Mouse (Mus musculus) myocyte (in vitro differentiated cells): Measurements from ENCODE around the gene Mylk3. TPM values are rescaled to one million over a fixed set of nuclear protein-coding genes. Genes with fewer than 3 reads are reported as not detected.

ENCODE experiments used
- H3K27me3 ChIP-seq: one replicate; pipeline ENCODE4 v1.6.1; 2011; ENCODE audit not compliant: control insufficient read depth, insufficient read depth, insufficient read length
- H3K36me3 ChIP-seq: one replicate; pipeline ENCODE4 v1.6.1; 2011; ENCODE audit not compliant: control insufficient read depth, insufficient read depth
- H3K4me2 ChIP-seq: one replicate; pipeline ENCODE4 v1.6.1; 2011; ENCODE audit warnings: low read depth, control low read depth
- H3K4me3 ChIP-seq: one replicate; pipeline ENCODE4 v1.5.1; 2011; ENCODE audit warnings: mild to moderate bottlenecking, control low read depth, moderate library complexity
- H3K79me2 ChIP-seq: one replicate; pipeline ENCODE4 v1.6.1; 2011; ENCODE audit not compliant: control insufficient read depth, insufficient read depth
- H3ac ChIP-seq: one replicate; pipeline ENCODE4 v1.6.1; 2011; ENCODE audit not compliant: control insufficient read depth, insufficient read length
- CEBPB ChIP-seq: IDR thresholded peaks from 2 replicates; pipeline ENCODE4 v1.6.1; 2011; ENCODE audit warnings: mild to moderate bottlenecking, moderate library complexity; ENCODE audit not compliant: poor library complexity, insufficient read depth, severe bottlenecking
- E2F4 ChIP-seq: IDR thresholded peaks from one replicate; pipeline ENCODE4 v1.6.1; 2011; ENCODE audit warnings: mild to moderate bottlenecking, control low read depth, moderate library complexity; ENCODE audit not compliant: insufficient read depth
- MAX ChIP-seq: IDR thresholded peaks from one replicate; pipeline ENCODE4 v1.6.1; 2011; ENCODE audit warnings: low read depth, mild to moderate bottlenecking, control low read depth
- MYOD1 ChIP-seq, 3 experiments: IDR thresholded peaks; one replicate each; pipeline ENCODE4 v1.6.1; 2011; ENCODE audit warnings: control low read depth in 2 of 3, low read depth in 2 of 3, mild to moderate bottlenecking in 2 of 3, moderate library complexity in 1 of 3; ENCODE audit not compliant: insufficient read length in 2 of 3, control insufficient read depth in 1 of 3
- MYOG ChIP-seq, 3 experiments: IDR thresholded peaks; one replicate each; pipeline ENCODE4 v1.6.1; 2011; ENCODE audit warnings: control low read depth in 2 of 3, low read depth in 2 of 3, mild to moderate bottlenecking in 2 of 3; ENCODE audit not compliant: insufficient read length in 2 of 3, control insufficient read depth in 1 of 3, insufficient read depth in 1 of 3
- POLR2A ChIP-seq: IDR thresholded peaks from one replicate; pipeline ENCODE4 v1.6.1; 2011; ENCODE audit warnings: low read depth, mild to moderate bottlenecking, control low read depth, moderate library complexity; ENCODE audit not compliant: insufficient read length
- POLR2AphosphoS2 ChIP-seq: IDR thresholded peaks from one replicate; pipeline ENCODE4 v1.6.1; 2011; ENCODE audit warnings: low read depth, control low read depth; ENCODE audit not compliant: insufficient read length
- REST ChIP-seq: IDR thresholded peaks from one replicate; pipeline ENCODE4 v1.6.1; 2011; ENCODE audit warnings: mild to moderate bottlenecking, control low read depth, moderate library complexity; ENCODE audit not compliant: insufficient read depth, insufficient read length
- SRF ChIP-seq: IDR thresholded peaks from one replicate; pipeline ENCODE4 v1.6.1; 2011; ENCODE audit warnings: low read depth; ENCODE audit not compliant: control insufficient read depth, insufficient read length
- TCF12 ChIP-seq: IDR thresholded peaks from one replicate; pipeline ENCODE4 v1.6.1; 2011; ENCODE audit warnings: mild to moderate bottlenecking, control low read depth; ENCODE audit not compliant: poor library complexity, insufficient read depth, severe bottlenecking
- TCF3 ChIP-seq: IDR thresholded peaks from one replicate; pipeline ENCODE4 v1.6.1; 2011; ENCODE audit warnings: low read depth, control low read depth; ENCODE audit not compliant: insufficient read length
- USF1 ChIP-seq: IDR thresholded peaks from one replicate; pipeline ENCODE4 v1.6.1; 2011; ENCODE audit warnings: low read depth, mild to moderate bottlenecking, control low read depth, moderate library complexity
- polyA plus RNA-seq: library from polyadenylated mRNA; unstranded; fragments of >200 nt; fragmentation: generic; extraction: Trizol; gene quantifications from one replicate; pipeline ENCODE4 v1.2.1, GENCODE M21; 2012; ENCODE audit warnings: missing spikeins

Gene Mylk3
- polyA plus RNA-seq, 1 experiment = 3.7 TPM

DNA sequence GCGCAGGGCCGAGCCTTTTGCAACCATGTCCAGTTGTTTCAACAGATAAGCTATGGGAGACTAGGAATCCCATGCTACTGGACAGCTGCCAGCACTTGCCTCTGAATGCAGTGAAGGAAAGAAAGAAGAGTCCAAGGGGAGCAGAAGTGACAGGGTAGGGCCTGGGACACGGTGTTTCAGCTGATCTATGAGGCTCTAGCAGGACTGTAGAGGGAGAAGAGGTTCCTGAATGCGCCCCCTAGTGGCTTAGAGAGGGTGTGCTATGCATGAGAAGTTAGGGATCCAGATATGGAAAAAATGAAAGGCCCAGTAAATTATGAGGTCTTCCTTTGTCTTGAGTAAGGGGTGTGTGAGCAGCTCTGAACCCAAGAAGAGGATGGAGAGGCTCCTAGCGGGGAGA lies 11.4 kb upstream of the Mylk3 start:
- Histone ChIP-seq H3K4me3 (no peak overlapping the region), H3K27me3 (no peaks in the 10 kb centered on the region), H3ac (no peak overlapping the region), H3K79me2 (no peaks in the 10 kb centered on the region), H3K4me2 (no peak overlapping the region), H3K36me3 (no peaks in the 10 kb centered on the region)
- no peak for TF ChIP-seq TCF12
- no peak for TF ChIP-seq MAX
- TF ChIP-seq USF1 = no peak
- no peak for TF ChIP-seq MYOD1 (IDR thresholded peaks at IDR 0.05; ENCODE audit: control insufficient read depth in 1 of 3, insufficient read length in 2 of 3, low read depth in 2 of 3)
- no peak for TF ChIP-seq TCF3
- TF ChIP-seq MYOG (IDR thresholded peaks at IDR 0.05; ENCODE audit: control insufficient read depth in 1 of 3, insufficient read depth in 1 of 3, insufficient read length in 2 of 3, low read depth in 2 of 3) = no peak
- TF ChIP-seq POLR2A = no peak
- no peak for TF ChIP-seq REST
- no peak for TF ChIP-seq CEBPB
- TF ChIP-seq POLR2AphosphoS2 = no peak
- no peak for TF ChIP-seq SRF
- no peak for TF ChIP-seq E2F4

DNA sequence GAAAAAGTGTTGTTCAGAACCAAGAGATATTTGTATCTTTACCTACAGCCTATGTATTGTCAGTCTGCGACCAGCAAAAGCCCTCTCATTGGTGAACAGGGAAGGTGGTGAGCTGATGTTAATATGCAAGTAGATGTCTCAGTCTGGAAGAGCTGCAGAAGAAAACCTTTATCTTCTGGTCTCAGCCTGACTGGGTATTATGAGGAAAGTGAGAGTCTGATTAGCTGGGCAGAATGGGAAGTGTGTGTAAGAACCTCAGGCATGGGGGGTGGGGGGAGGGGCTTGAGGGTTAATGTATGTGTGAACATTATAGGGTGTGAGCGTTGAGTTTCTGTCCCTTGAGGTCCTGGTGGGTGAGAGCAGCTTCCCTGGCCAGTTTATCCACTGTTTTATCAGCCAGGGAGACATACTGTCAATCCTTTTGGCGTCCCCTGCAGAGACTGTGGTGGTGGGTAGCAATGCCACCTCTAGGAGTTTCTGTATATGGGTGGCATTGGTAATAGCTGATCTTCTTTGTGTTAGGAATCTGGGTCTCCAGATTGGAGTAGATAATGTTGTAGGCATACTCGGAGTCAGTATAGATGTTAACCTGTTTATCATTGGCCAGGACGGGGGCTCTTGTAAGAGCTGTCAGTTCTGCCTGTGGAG lies 10.4 kb upstream of the Mylk3 start:
- TF ChIP-seq TCF12 (no peak), MAX (no peak), MYOG (IDR thresholded peaks at IDR 0.05; ENCODE audit: control insufficient read depth in 1 of 3, insufficient read depth in 1 of 3, insufficient read length in 2 of 3, low read depth in 2 of 3) (no peak), MYOD1 (IDR thresholded peaks at IDR 0.05; ENCODE audit: control insufficient read depth in 1 of 3, insufficient read length in 2 of 3, low read depth in 2 of 3) (no peak), POLR2AphosphoS2 (no peak), REST (no peak), CEBPB (no peak), POLR2A (no peak), E2F4 (no peak), SRF (no peak), TCF3 (no peak), USF1 (no peak)
- no peaks in the 10 kb centered on the region for H3K36me3 ChIP-seq
- no peak overlapping the region for H3K4me2 ChIP-seq
- no peaks in the 10 kb centered on the region for H3K79me2 ChIP-seq
- H3K27me3 ChIP-seq = no peaks in the 10 kb centered on the region
- no peak overlapping the region for H3K4me3 ChIP-seq
- no peak overlapping the region for H3ac ChIP-seq

DNA sequence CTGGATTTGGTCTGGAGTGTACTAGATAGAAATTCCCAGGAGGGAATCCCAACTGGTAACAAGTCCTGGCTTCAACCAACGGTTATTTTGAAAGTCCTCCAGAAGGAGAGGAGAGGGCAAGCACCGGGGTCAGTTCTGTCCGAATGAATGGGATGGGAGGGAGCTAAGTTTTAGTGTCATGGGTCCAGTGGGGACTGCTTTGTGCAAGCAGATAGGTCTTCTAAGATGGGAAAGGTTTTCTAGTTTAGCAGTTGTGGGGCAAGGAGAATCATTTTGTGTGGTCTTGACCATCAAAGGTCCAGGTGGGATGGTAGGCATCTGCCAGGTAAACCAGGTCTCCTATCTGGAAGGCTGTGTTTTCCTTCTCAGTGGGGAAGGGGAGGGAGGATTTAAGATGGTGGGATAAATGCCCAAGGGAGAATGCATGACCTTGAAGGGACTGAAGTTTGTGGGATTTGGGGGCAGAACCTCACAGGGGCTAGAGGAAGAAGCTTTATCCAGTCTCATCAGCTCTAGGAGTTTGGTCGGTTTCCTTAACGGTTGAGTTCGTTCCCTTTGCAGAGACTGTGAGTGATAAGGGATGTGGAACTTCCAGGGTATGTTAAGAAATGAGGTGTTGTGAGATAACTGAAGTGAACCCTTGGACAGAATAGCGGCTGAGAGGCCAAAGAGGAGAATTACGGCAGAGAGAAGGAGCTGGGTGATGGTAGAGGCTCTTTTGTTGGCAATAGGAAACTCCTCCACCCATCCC lies 9.7 kb upstream of the Mylk3 start:
- Histone ChIP-seq H3K36me3 (no peaks in the 10 kb centered on the region), H3K4me2 (no peak overlapping the region), H3K79me2 (no peaks in the 10 kb centered on the region), H3K27me3 (no peaks in the 10 kb centered on the region), H3K4me3 (no peak overlapping the region), H3ac (no peak overlapping the region)
- TF ChIP-seq TCF3 (no peak), MYOG (IDR thresholded peaks at IDR 0.05; ENCODE audit: control insufficient read depth in 1 of 3, insufficient read depth in 1 of 3, insufficient read length in 2 of 3, low read depth in 2 of 3) (no peak), SRF (no peak), REST (no peak), POLR2A (no peak), MYOD1 (IDR thresholded peaks at IDR 0.05; ENCODE audit: control insufficient read depth in 1 of 3, insufficient read length in 2 of 3, low read depth in 2 of 3) (no peak), E2F4 (no peak), POLR2AphosphoS2 (no peak), USF1 (no peak), CEBPB (no peak), TCF12 (no peak), MAX (no peak)

DNA sequence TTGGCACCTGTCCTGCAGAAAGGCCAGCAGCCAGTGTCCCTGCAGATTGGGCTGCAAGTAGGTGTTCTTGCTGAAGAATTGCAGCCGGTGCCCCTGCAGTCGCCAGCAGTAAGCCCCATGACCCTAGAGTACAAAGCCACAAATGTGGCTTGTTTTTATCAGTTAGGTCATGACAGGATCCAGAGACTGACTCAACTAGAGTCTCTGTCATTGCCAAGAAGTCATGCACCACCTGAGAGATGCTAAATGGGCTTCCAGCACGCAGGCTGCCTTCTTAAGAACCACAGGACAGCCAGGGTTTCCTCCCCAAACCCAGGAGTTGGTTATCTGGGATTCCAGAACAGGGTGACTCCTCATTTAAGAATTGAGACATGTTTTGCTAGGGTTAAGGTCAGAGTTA lies 8.9 kb upstream of the Mylk3 start:
- Histone ChIP-seq H3K79me2 (no peaks in the 10 kb centered on the region), H3K4me2 (no peak overlapping the region), H3K36me3 (no peaks in the 10 kb centered on the region), H3K4me3 (no peak overlapping the region), H3K27me3 (no peaks in the 10 kb centered on the region), H3ac (no peak overlapping the region)
- TF ChIP-seq POLR2A (no peak), MAX (no peak), MYOD1 (IDR thresholded peaks at IDR 0.05; ENCODE audit: control insufficient read depth in 1 of 3, insufficient read length in 2 of 3, low read depth in 2 of 3) (no peak), SRF (no peak), CEBPB (no peak), REST (no peak), USF1 (no peak), E2F4 (no peak), POLR2AphosphoS2 (no peak), TCF3 (no peak), MYOG (IDR thresholded peaks at IDR 0.05; ENCODE audit: control insufficient read depth in 1 of 3, insufficient read depth in 1 of 3, insufficient read length in 2 of 3, low read depth in 2 of 3) (no peak), TCF12 (no peak)
